ENCODE assay signal across 9 mouse cellular contexts in the genomic region with DNA sequence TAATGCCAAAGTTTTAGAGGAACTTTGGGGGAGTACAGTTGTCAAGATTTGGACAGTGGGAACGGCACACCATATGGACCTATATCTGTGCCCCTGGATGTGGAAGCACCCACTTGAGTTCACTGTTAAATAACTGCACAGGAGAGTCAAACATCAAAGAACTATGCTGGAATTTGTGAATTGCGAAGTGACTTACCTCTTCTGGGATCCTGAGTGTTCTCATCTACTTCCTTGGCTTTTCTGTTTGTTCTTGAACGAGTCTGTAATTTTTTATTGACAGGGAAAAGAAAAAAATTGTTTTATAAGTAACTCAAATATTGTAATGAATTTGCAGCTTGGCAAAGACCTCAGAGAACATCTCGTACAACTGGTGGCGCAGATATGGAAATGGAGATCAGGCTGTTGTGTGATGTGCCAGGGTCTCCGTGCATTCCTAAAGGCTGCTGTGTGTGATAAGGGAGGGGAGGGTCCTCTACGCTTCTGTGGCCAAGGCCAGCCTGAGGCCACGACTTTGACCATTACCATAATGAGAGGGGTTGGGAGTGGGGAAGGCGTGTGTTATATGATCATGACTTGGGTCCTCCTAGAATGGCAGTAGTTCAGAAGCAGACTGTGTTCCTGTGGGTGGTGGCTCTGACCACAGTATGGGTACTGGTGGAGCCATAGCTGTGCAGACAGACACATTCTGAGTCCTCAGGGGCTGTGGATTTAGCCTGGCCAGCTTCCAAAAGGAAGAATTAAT. TPM values are rescaled to one million over a fixed set of nuclear protein-coding genes. Genes with fewer than 3 reads are reported as not detected.
DNase-seq lines count a peak whose midpoint lies in the region; ATAC-seq lines count a peak whose summit lies in the region.
"Had no signal": no experiment of that assay in that cellular context is flagged by ENCODE, and none has a peak within 500 bp of the region (broad histone marks: within the 10 kb centered on the region; RNA-seq: fewer than 3 reads in every experiment).

No protein-coding gene starts in this region.

- no peak overlapping the region for H3K27ac ChIP-seq in heart, embryonic 15.5 days
- no peak overlapping the region for H3K27ac ChIP-seq in embryonic facial prominence, embryonic 12.5 days
- no peak overlapping the region for H3K27ac ChIP-seq in intestine, embryonic 16.5 days (ENCODE audit: low read length)
- H3K27ac ChIP-seq in midbrain, embryonic 15.5 days = no peak overlapping the region

- 60% methylated on average over 9 of the region's 9 CpGs for WGBS in heart, embryonic 15.5 days
- 82% methylated on average over 9 of the region's 9 CpGs for WGBS in embryonic facial prominence, embryonic 12.5 days
- 69% methylated on average over 9 of the region's 9 CpGs for WGBS in intestine, embryonic 16.5 days
- 81% methylated on average over 9 of the region's 9 CpGs for WGBS in midbrain, embryonic 15.5 days

- ATAC-seq in heart, embryonic 15.5 days (replicated peaks; ENCODE audit: insufficient number of reproducible peaks, insufficient read depth, low FRiP score, low read depth) = no peak
- no peak for ATAC-seq in embryonic facial prominence, embryonic 12.5 days (ENCODE audit: insufficient number of reproducible peaks, insufficient read depth, low FRiP score, low TSS enrichment)
- no peak for ATAC-seq in intestine, embryonic 16.5 days
- no peak for ATAC-seq in midbrain, embryonic 15.5 days (replicated peaks)

- no peaks in the 10 kb centered on the region for H3K27me3 ChIP-seq in heart, embryonic 15.5 days
- H3K27me3 ChIP-seq in embryonic facial prominence, embryonic 12.5 days = no peaks in the 10 kb centered on the region
- no peaks in the 10 kb centered on the region for H3K27me3 ChIP-seq in intestine, embryonic 16.5 days (replicated peaks; ENCODE audit: control insufficient read depth, insufficient read depth, low read length)
- H3K27me3 ChIP-seq in midbrain, embryonic 15.5 days (replicated peaks) = no peaks in the 10 kb centered on the region

- peak overlapping the region; percentile 77; the same call in 1 of the 2 replicates for H3K4me2 ChIP-seq in heart, embryonic 15.5 days
- H3K4me2 ChIP-seq in embryonic facial prominence, embryonic 12.5 days (replicated peaks) = peak overlapping the region; percentile 64
- peak overlapping the region; percentile 94 for H3K4me2 ChIP-seq in intestine, embryonic 16.5 days (ENCODE audit: low read depth, low read length)
- H3K4me2 ChIP-seq in midbrain, embryonic 15.5 days = peak overlapping the region; percentile 73

- intact Hi-C loops in heart, postnatal 10 days (cut with DNase I) = no loop called here

- H3K4me1 ChIP-seq in heart, embryonic 15.5 days (replicated peaks) = peaks cover 44% of the 10 kb centered on the region
- peaks cover 23% of the 10 kb centered on the region for H3K4me1 ChIP-seq in embryonic facial prominence, embryonic 12.5 days
- H3K4me1 ChIP-seq in intestine, embryonic 16.5 days (ENCODE audit: control insufficient read depth, insufficient read depth, low read length) = peaks cover 53% of the 10 kb centered on the region
- peaks cover 25% of the 10 kb centered on the region for H3K4me1 ChIP-seq in midbrain, embryonic 15.5 days

- no peak for DNase-seq in heart, postnatal 10 days
- no peak for DNase-seq in adrenal gland, postnatal 10 days
- no peak for DNase-seq in thymus, postnatal 36 days
- DNase-seq in T-cell, adult 2 months (ENCODE audit: low spot score) = no peak
- DNase-seq: right cerebral cortex, postnatal 4 days had no signal

- H3K9me3 ChIP-seq in heart, embryonic 15.5 days (replicated peaks) = no peaks in the 10 kb centered on the region
- H3K9me3 ChIP-seq in embryonic facial prominence, embryonic 12.5 days = no peaks in the 10 kb centered on the region
- no peaks in the 10 kb centered on the region for H3K9me3 ChIP-seq in intestine, embryonic 16.5 days (ENCODE audit: control insufficient read depth, low read length)
- H3K9me3 ChIP-seq in midbrain, embryonic 15.5 days = no peaks in the 10 kb centered on the region

- H3K4me3 ChIP-seq in heart, embryonic 15.5 days = peak overlapping the region; percentile 55; the same call in 1 of the 2 replicates
- H3K4me3 ChIP-seq in embryonic facial prominence, embryonic 12.5 days = peak overlapping the region; percentile 64
- peak overlapping the region; percentile 72 for H3K4me3 ChIP-seq in intestine, embryonic 16.5 days (ENCODE audit: low read length)
- H3K4me3 ChIP-seq in midbrain, embryonic 15.5 days = peak overlapping the region; percentile 60

- no peaks in the 10 kb centered on the region for H3K36me3 ChIP-seq in heart, embryonic 15.5 days
- no peaks in the 10 kb centered on the region for H3K36me3 ChIP-seq in embryonic facial prominence, embryonic 12.5 days
- no peaks in the 10 kb centered on the region for H3K36me3 ChIP-seq in intestine, embryonic 16.5 days (ENCODE audit: control insufficient read depth, insufficient read depth, low read length)
- no peaks in the 10 kb centered on the region for H3K36me3 ChIP-seq in midbrain, embryonic 15.5 days (replicated peaks)

- H3K9ac ChIP-seq in heart, embryonic 15.5 days = no peak overlapping the region
- H3K9ac ChIP-seq in embryonic facial prominence, embryonic 12.5 days = no peak overlapping the region
- peak overlapping the region; percentile 77; the same call in 1 of the 2 replicates for H3K9ac ChIP-seq in intestine, embryonic 16.5 days (ENCODE audit: low read depth, low read length)
- H3K9ac ChIP-seq in midbrain, embryonic 15.5 days = no peak overlapping the region

RNA-seq across cellular contexts. Expression of a gene that starts 1.2 kb away (rescaled TPM):
- polyA plus RNA-seq in heart, embryonic 15.5 days (2015; fragmentation: Nextera tagmentation; extraction: Ambion mirVana) = 3.3 and 5.4 TPM in 2 replicates
- total RNA-seq in heart, postnatal 10 days (2021) = 1 to 10 TPM; 2.4 TPM
- 14.4 and 16.5 TPM in 2 replicates for polyA plus RNA-seq in embryonic facial prominence, embryonic 12.5 days (2016; fragmentation: Nextera tagmentation; extraction: Ambion mirVana)
- 15.1 and 21.7 TPM in 2 replicates for polyA plus RNA-seq in intestine, embryonic 16.5 days (2015; fragmentation: Nextera tagmentation; extraction: Ambion mirVana)
- 33.7 and 36.7 TPM in 2 replicates for polyA plus RNA-seq in midbrain, embryonic 15.5 days (2015; fragmentation: Nextera tagmentation; extraction: Ambion mirVana)
- total RNA-seq in adrenal gland, postnatal 10 days (2021) = 1 to 10 TPM; 3.2 to 8.1 TPM

RNA-seq across cellular contexts. Expression of a gene that starts 7.0 kb away (rescaled TPM):
- not detected in 2 replicates for polyA plus RNA-seq in heart, embryonic 15.5 days (2015; fragmentation: Nextera tagmentation; extraction: Ambion mirVana)
- not detected for total RNA-seq in heart, postnatal 10 days (2021)
- polyA plus RNA-seq in embryonic facial prominence, embryonic 12.5 days (2016; fragmentation: Nextera tagmentation; extraction: Ambion mirVana) = 0.27 and 0.32 TPM in 2 replicates
- polyA plus RNA-seq in intestine, embryonic 16.5 days (2015; fragmentation: Nextera tagmentation; extraction: Ambion mirVana) = not detected in 2 replicates
- polyA plus RNA-seq in midbrain, embryonic 15.5 days (2015; fragmentation: Nextera tagmentation; extraction: Ambion mirVana) = not detected in 2 replicates
- total RNA-seq in adrenal gland, postnatal 10 days (2021) = under 1 TPM; 0.33 to 0.39 TPM

RNA-seq across cellular contexts. Expression of a gene that starts 39.4 kb away (rescaled TPM):
- polyA plus RNA-seq in heart, embryonic 15.5 days (2015; fragmentation: Nextera tagmentation; extraction: Ambion mirVana) = 1.2 and 1.4 TPM in 2 replicates
- total RNA-seq in heart, postnatal 10 days (2021) = 1 to 10 TPM; 1.3 TPM
- polyA plus RNA-seq in embryonic facial prominence, embryonic 12.5 days (2016; fragmentation: Nextera tagmentation; extraction: Ambion mirVana) = 7.7 and 10.9 TPM in 2 replicates
- 0.99 and 1.2 TPM in 2 replicates for polyA plus RNA-seq in intestine, embryonic 16.5 days (2015; fragmentation: Nextera tagmentation; extraction: Ambion mirVana)
- polyA plus RNA-seq in midbrain, embryonic 15.5 days (2015; fragmentation: Nextera tagmentation; extraction: Ambion mirVana) = 2.5 and 2.7 TPM in 2 replicates
- total RNA-seq in adrenal gland, postnatal 10 days (2021) = 1 to 10 TPM; 3.7 TPM

RNA-seq across cellular contexts. Expression of a gene that starts 45.6 kb away (rescaled TPM):
- polyA plus RNA-seq in heart, embryonic 15.5 days (2015; fragmentation: Nextera tagmentation; extraction: Ambion mirVana) = 64.9 and 86.2 TPM in 2 replicates
- 10 to 100 TPM; 51.6 to 53.2 TPM for total RNA-seq in heart, postnatal 10 days (2021)
- polyA plus RNA-seq in embryonic facial prominence, embryonic 12.5 days (2016; fragmentation: Nextera tagmentation; extraction: Ambion mirVana) = 58.6 and 60.4 TPM in 2 replicates
- 162 and 184 TPM in 2 replicates for polyA plus RNA-seq in intestine, embryonic 16.5 days (2015; fragmentation: Nextera tagmentation; extraction: Ambion mirVana)
- polyA plus RNA-seq in midbrain, embryonic 15.5 days (2015; fragmentation: Nextera tagmentation; extraction: Ambion mirVana) = 66.0 and 68.4 TPM in 2 replicates
- 100 to 1,000 TPM; 107 to 113 TPM for total RNA-seq in adrenal gland, postnatal 10 days (2021)

RNA-seq across cellular contexts. Expression of a gene that starts 56.4 kb away (rescaled TPM):
- polyA plus RNA-seq in heart, embryonic 15.5 days (2015; fragmentation: Nextera tagmentation; extraction: Ambion mirVana) = 885 and 887 TPM in 2 replicates
- 1,000 to 10,000 TPM; 1,923 to 1,927 TPM for total RNA-seq in heart, postnatal 10 days (2021)
- 426 and 449 TPM in 2 replicates for polyA plus RNA-seq in embryonic facial prominence, embryonic 12.5 days (2016; fragmentation: Nextera tagmentation; extraction: Ambion mirVana)
- 730 and 748 TPM in 2 replicates for polyA plus RNA-seq in intestine, embryonic 16.5 days (2015; fragmentation: Nextera tagmentation; extraction: Ambion mirVana)
- 443 and 465 TPM in 2 replicates for polyA plus RNA-seq in midbrain, embryonic 15.5 days (2015; fragmentation: Nextera tagmentation; extraction: Ambion mirVana)
- total RNA-seq in adrenal gland, postnatal 10 days (2021) = 1,000 to 10,000 TPM; 1,423 to 1,562 TPM
